Mouse (Mus musculus): ENCODE results near the gene Gipr. TPM values are rescaled to one million over a fixed set of nuclear protein-coding genes. Genes with fewer than 3 reads are reported as not detected.
"Not testable (repeated sequence)": the region's sequence is repeated elsewhere in the genome, so short reads cannot be mapped to it uniquely, and the experiment has no call there.

Gene Gipr
- polyA plus RNA-seq, 1 experiment from 2014 or later, result 0.08 TPM

- TF ChIP-seq CTCF (IDR thresholded peaks at IDR 0.05), result no peak
- in situ Hi-C loops (cut with MboI; ENCODE audit: low pct_unique_long_range_greater_than_20kb), result no loop called here
- DNase-seq (ENCODE audit: low read depth, low spot score), result no peak
- no peak for ATAC-seq
- CTCF ChIA-PET, result interaction anchor here (0.8 to 2.8 kb wide), 2 partner anchors 24 to 88 kb away, joined by 3 to 13 read pairs; no protein-coding TSS in a partner anchor
- H3K27me3 ChIP-seq, result no peaks in the 10 kb centered on the region
- POLR2A ChIA-PET, result interaction anchor here (0.6 kb wide), 1 partner anchor 46 kb away, joined by 4 read pairs; no protein-coding TSS in a partner anchor
Observed at GRCm38 (mm10) chr7:19154796-19155195, 11.1 kb downstream of the Gipr start.

GRCm38 (mm10) chr7:19151121-19151520, 14.8 kb downstream of the Gipr start:
- DNase-seq (ENCODE audit: low read depth, low spot score); CTCF ChIA-PET; ATAC-seq; H3K27me3 ChIP-seq; POLR2A ChIA-PET; in situ Hi-C loops (cut with MboI; ENCODE audit: low pct_unique_long_range_greater_than_20kb): not testable (repeated sequence)

- in situ Hi-C loops (cut with MboI; ENCODE audit: low pct_unique_long_range_greater_than_20kb), result no loop called here
- no peak for DNase-seq (ENCODE audit: low read depth, low spot score)
- CTCF ChIA-PET, result interaction anchor here (0.8 to 1.8 kb wide), 2 partner anchors 29 to 56 kb away, joined by 5 read pairs; no protein-coding TSS in a partner anchor
- POLR2A ChIA-PET, result interaction anchor here (0.8 kb wide), 1 partner anchor 51 kb away, joined by 3 read pairs; no protein-coding TSS in a partner anchor
- no peak for TF ChIP-seq CTCF (IDR thresholded peaks at IDR 0.05)
- ATAC-seq, result peak; percentile 55
- H3K27me3 ChIP-seq, result no peaks in the 10 kb centered on the region
Observed at GRCm38 (mm10) chr7:19149626-19150025, 16.3 kb downstream of the Gipr start, which contains the start of gene Snrpd2. Gene Snrpd2, plus strand, starts transcription at chr7:19149722.

GRCm38 (mm10) chr7:19148875-19149541, 16.9 kb downstream of the Gipr start, which contains the start of gene Qpctl:
Gene Qpctl, minus strand, starts transcription at chr7:19149291.
- TF ChIP-seq CTCF (IDR thresholded peaks at IDR 0.05), result no peak
- in situ Hi-C loops (cut with MboI; ENCODE audit: low pct_unique_long_range_greater_than_20kb), result no loop called here
- peak; percentile 91 for DNase-seq (ENCODE audit: low read depth, low spot score)

GRCm38 (mm10) chr7:19148180-19148874, 17.6 kb downstream of the Gipr start:
- ChIA-PET CTCF (interaction anchor here (0.8 to 1.8 kb wide), 2 partner anchors 11 to 55 kb away, joined by 3 to 5 read pairs; no protein-coding TSS in a partner anchor), POLR2A (no interaction called here)
- no peak for DNase-seq (ENCODE audit: low read depth, low spot score)
- ATAC-seq, result no peak
- in situ Hi-C loops (cut with MboI; ENCODE audit: low pct_unique_long_range_greater_than_20kb), result no loop called here
- no peak for TF ChIP-seq CTCF (IDR thresholded peaks at IDR 0.05)
- no peaks in the 10 kb centered on the region for H3K27me3 ChIP-seq

More at GRCm38 (mm10) chr7:19148875-19149541, 16.9 kb downstream of the Gipr start, which contains the start of gene Qpctl:
- H3K27me3 ChIP-seq, result no peaks in the 10 kb centered on the region
- peak; percentile 95 for ATAC-seq
- POLR2A ChIA-PET, result no interaction called here
- CTCF ChIA-PET, result interaction anchor here (0.8 to 1.8 kb wide), 2 partner anchors 12 to 55 kb away, joined by 3 to 5 read pairs; no protein-coding TSS in a partner anchor

- DNase-seq (ENCODE audit: low read depth, low spot score), result no peak
- H3K27me3 ChIP-seq, result no peaks in the 10 kb centered on the region
Observed at GRCm38 (mm10) chr7:19147497-19148045, 18.4 kb downstream of the Gipr start.

GRCm38 (mm10) chr7:19146793-19147192, 19.1 kb downstream of the Gipr start:
- no peaks in the 10 kb centered on the region for H3K27me3 ChIP-seq

More at GRCm38 (mm10) chr7:19147497-19148045, 18.4 kb downstream of the Gipr start:
- ATAC-seq, result no peak
- TF ChIP-seq CTCF (IDR thresholded peaks at IDR 0.05), result no peak
- CTCF ChIA-PET, result no interaction called here
- in situ Hi-C loops (cut with MboI; ENCODE audit: low pct_unique_long_range_greater_than_20kb), result no loop called here
- POLR2A ChIA-PET, result no interaction called here

GRCm38 (mm10) chr7:19137380-19137779, 28.5 kb downstream of the Gipr start:
- ATAC-seq (no peak), DNase-seq (ENCODE audit: low read depth, low spot score) (no peak)
- in situ Hi-C loops (cut with MboI; ENCODE audit: low pct_unique_long_range_greater_than_20kb), result no loop called here
- H3K27me3 ChIP-seq, result no peaks in the 10 kb centered on the region
- ChIA-PET CTCF (interaction anchor here (0.6 to 1.7 kb wide), 2 partner anchors 12 to 16 kb away, joined by 3 to 5 read pairs; partner anchors contain the start of gene Qpctl), POLR2A (interaction anchor here (0.6 to 2.0 kb wide), 3 partner anchors 9 to 43 kb away, joined by 3 to 6 read pairs (median 4); no protein-coding TSS in a partner anchor)
- TF ChIP-seq CTCF (IDR thresholded peaks at IDR 0.05), result no peak

More at GRCm38 (mm10) chr7:19146793-19147192, 19.1 kb downstream of the Gipr start:
- ChIA-PET POLR2A (interaction anchor here (1.7 kb wide), 1 partner anchor 11 kb away, joined by 4 read pairs; no protein-coding TSS in a partner anchor), CTCF (no interaction called here)
- no peak for ATAC-seq
- in situ Hi-C loops (cut with MboI; ENCODE audit: low pct_unique_long_range_greater_than_20kb), result no loop called here
- no peak for TF ChIP-seq CTCF (IDR thresholded peaks at IDR 0.05)
- DNase-seq (ENCODE audit: low read depth, low spot score), result no peak

GRCm38 (mm10) chr7:19136673-19137334, 29.1 kb downstream of the Gipr start:
- ATAC-seq (no peak), DNase-seq (ENCODE audit: low read depth, low spot score) (no peak)
- no peaks in the 10 kb centered on the region for H3K27me3 ChIP-seq
- ChIA-PET CTCF (interaction anchor here (0.6 to 1.7 kb wide), 2 partner anchors 12 to 17 kb away, joined by 3 to 5 read pairs; partner anchors contain the start of gene Qpctl), POLR2A (interaction anchor here (2.0 kb wide), 1 partner anchor 9 kb away, joined by 4 read pairs; no protein-coding TSS in a partner anchor)
- in situ Hi-C loops (cut with MboI; ENCODE audit: low pct_unique_long_range_greater_than_20kb), result no loop called here
- no peak for TF ChIP-seq CTCF (IDR thresholded peaks at IDR 0.05)
